Mouse (Mus musculus) adrenal gland, adult 10 weeks (tissue): ENCODE data around the gene Vmn2r101. TPM values are rescaled to one million over a fixed set of nuclear protein-coding genes. Genes with fewer than 3 reads are reported as not detected.

ENCODE experiments used
- polyA plus RNA-seq: library from polyadenylated mRNA; stranded (reverse); fragments of 350-450 nt; fragmentation: Illumina TruSeq; extraction: RNeasy Lipid Tissue Mini Kit (QIAGEN cat#74804); gene quantifications from one replicate; pipeline ENCODE4 v1.2.3, GENCODE M21; 2014; ENCODE audit warnings: low read depth, low replicate concordance

Vmn2r101 gene
- not detected for polyA plus RNA-seq

DNA sequence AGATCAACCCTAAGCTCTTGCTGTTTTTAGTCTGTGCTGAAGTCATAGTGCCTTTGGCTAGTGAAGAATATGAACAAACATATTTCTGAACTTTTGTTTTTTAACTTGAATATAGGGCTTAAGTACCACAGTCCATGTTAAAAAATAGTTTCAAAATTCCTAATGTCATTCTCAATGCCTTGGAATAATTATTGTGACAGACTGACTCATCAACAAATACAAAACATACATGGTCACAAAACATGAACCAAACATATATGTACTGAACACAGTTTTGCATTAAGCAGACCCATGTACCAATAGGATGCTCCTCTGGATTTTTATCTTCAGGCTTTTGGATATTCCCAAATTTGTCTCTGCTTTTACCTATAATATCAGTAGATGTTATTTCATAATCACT is at the start of gene Vmn2r101:
Gene Vmn2r101 (plus strand): TSS at position 301 of the 400 bp plus-strand sequence.

GRCm38 (mm10) chr17:19660028-19660427 is 83.0 kb downstream of the Vmn2r101 start, which contains the start of gene Vmn2r102:
TSS of gene Vmn2r102 (plus strand) at chr17:19660328.

Other genes with a start within 250 kb of the Vmn2r101 start
- not detected for gene Vmn2r99, start 215.3 kb upstream of the Vmn2r101 start, polyA plus RNA-seq
- not detected for gene Vmn2r100, start 72.5 kb upstream of the Vmn2r101 start, polyA plus RNA-seq
- gene Vmn2r102, start 83.1 kb downstream of the Vmn2r101 start, polyA plus RNA-seq = not detected
- gene Vmn2r103, start 196.1 kb downstream of the Vmn2r101 start, polyA plus RNA-seq = not detected